8 mouse cellular contexts compared by ENCODE assay signal in genomic region chr13:13516376-13517225, GRCm38 (mm10).
DNase-seq lines count a peak whose midpoint lies in the region; TF ChIP-seq lines count a peak whose summit lies in the region.

No protein-coding gene starts in this region.

- no peak overlapping the region for H3K27ac ChIP-seq in left cerebral cortex, adult 2 months

- H3K4me3 ChIP-seq in left cerebral cortex, adult 2 months, result peak overlapping the region; percentile 11; the same call in 1 of the 2 replicates
- peak overlapping the region; percentile 83 for H3K4me3 ChIP-seq in megakaryocyte, embryonic 14.5 days (replicated peaks)

- H3K36me3 ChIP-seq in megakaryocyte, embryonic 14.5 days (replicated peaks; ENCODE audit: low read length), result no peaks in the 10 kb centered on the region

- TF ChIP-seq CTCF in left cerebral cortex, adult 2 months (IDR thresholded peaks at IDR 0.05), result peak; percentile 100

- peaks cover 8% of the 10 kb centered on the region; the same call in 1 of the 2 replicates for H3K9me3 ChIP-seq in megakaryocyte, embryonic 14.5 days

- no peaks in the 10 kb centered on the region for H3K27me3 ChIP-seq in megakaryocyte, embryonic 14.5 days (replicated peaks)

- DNase-seq in T-cell, adult 2 months (ENCODE audit: low spot score), result peak; percentile 68
- DNase-seq in cerebellum, postnatal 36 days, result peak; percentile 93 to 98
- DNase-seq in gastrocnemius, postnatal 10 days, result peak; percentile 83
- DNase-seq in induced T-regulatory cell, adult 2 months (ENCODE audit: low read depth), result peak; percentile 86
- DNase-seq in left cerebral cortex, adult 2 months (ENCODE audit: extremely low spot score in 1 of 2, low spot score in 2 of 2), result peak; percentile 81 to 90
- DNase-seq in right cerebral cortex, adult 2 months (ENCODE audit: low spot score in 2 of 2), result peak; percentile 90 to 93
- DNase-seq in urinary bladder, adult 2 months (ENCODE audit: low spot score), result peak; percentile 78

- peaks cover 23% of the 10 kb centered on the region for H3K4me1 ChIP-seq in megakaryocyte, embryonic 14.5 days

- intact Hi-C loops in left cerebral cortex, adult 2 months (cut with DNase I), result loop anchor here (1.0 to 5.0 kb wide), 2 partner anchors 97 to 351 kb away; no protein-coding TSS in a partner anchor
